In the genomic region with DNA sequence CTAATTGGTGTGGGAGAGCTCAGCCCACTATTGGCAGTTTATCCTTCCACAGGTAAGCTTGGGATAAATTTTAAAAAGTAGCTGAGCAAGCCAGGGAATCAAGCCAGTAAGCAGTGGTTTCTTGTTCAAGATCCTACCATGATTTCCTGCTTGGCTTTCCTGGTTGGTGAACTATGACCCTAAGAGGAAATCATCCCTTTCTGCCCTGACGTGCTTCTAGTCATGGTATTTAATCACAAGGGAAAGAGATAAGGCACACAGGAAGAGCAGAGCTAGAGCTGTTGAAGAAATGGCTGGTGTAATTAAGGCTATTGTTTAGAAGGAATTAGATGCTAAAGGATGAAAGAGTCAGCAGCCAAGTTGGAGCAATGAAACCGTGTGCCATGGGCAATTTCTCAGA, we compare ENCODE assay signal across 15 mouse cellular contexts.
A peak's percentile ranks its signal among the peaks of the same experiment; 100 is the strongest.
DNase-seq lines count a peak whose midpoint lies in the region; ATAC-seq lines count a peak whose summit lies in the region.
"Had no signal": no experiment of that assay in that cellular context is flagged by ENCODE, and none has a peak within 500 bp of the region (broad histone marks: within the 10 kb centered on the region; RNA-seq: fewer than 3 reads in every experiment).

No protein-coding gene starts in this region.

- no peak overlapping the region for H3K4me2 ChIP-seq in heart, embryonic 12.5 days
- no peak overlapping the region for H3K4me2 ChIP-seq in limb, embryonic 15.5 days
- no peak overlapping the region for H3K4me2 ChIP-seq in kidney, embryonic 16.5 days (replicated peaks; ENCODE audit: low read depth, low read length)
- H3K4me2 ChIP-seq: forebrain, embryonic 12.5 days; midbrain, embryonic 15.5 days had no signal

- H3K36me3 ChIP-seq in heart, embryonic 12.5 days, result no peaks in the 10 kb centered on the region
- H3K36me3 ChIP-seq in limb, embryonic 15.5 days, result no peaks in the 10 kb centered on the region
- H3K36me3 ChIP-seq in limb, embryonic 10.5 days, result no peaks in the 10 kb centered on the region
- no peaks in the 10 kb centered on the region for H3K36me3 ChIP-seq in kidney, embryonic 16.5 days (ENCODE audit: insufficient read depth, low read length)
- H3K36me3 ChIP-seq: forebrain, embryonic 12.5 days; midbrain, embryonic 15.5 days had no signal

- no peak overlapping the region for H3K27ac ChIP-seq in heart, embryonic 12.5 days (ENCODE audit: poor library complexity, severe bottlenecking)
- H3K27ac ChIP-seq in limb, embryonic 15.5 days, result 0 out of 2 replicates have a peak overlapping the region, but pooled peaks have one; percentile 11
- no peak overlapping the region for H3K27ac ChIP-seq in limb, embryonic 10.5 days
- H3K27ac ChIP-seq in kidney, embryonic 16.5 days (ENCODE audit: low read length), result 0 out of 2 replicates have a peak overlapping the region, but pooled peaks have one; percentile 29
- H3K27ac ChIP-seq: forebrain, embryonic 12.5 days; hindbrain, postnatal 0 days; liver, embryonic 14.5 days; midbrain, embryonic 15.5 days had no signal

- DNase-seq in adrenal gland, adult 2 months, result peak; percentile 19
- no peak for DNase-seq in adrenal gland, postnatal 14 days
- no peak for DNase-seq in heart, postnatal 36 days
- no peak for DNase-seq in limb, embryonic 10.5 days (ENCODE audit: low spot score)
- DNase-seq in layer of hippocampus, adult 9-10 months (ENCODE audit: low spot score), result no peak
- DNase-seq: cerebellum, adult 9-11 months; thymus, postnatal 36 days had no signal

- ATAC-seq in heart, embryonic 12.5 days (ENCODE audit: insufficient number of reproducible peaks, low FRiP score), result peak; percentile 45; the same call in 1 of the 2 replicates
- no peak for ATAC-seq in limb, embryonic 15.5 days (ENCODE audit: insufficient number of reproducible peaks, low FRiP score, low TSS enrichment, low read depth)
- no peak for ATAC-seq in kidney, embryonic 16.5 days (ENCODE audit: low FRiP score, low TSS enrichment)
- ATAC-seq: hindbrain, postnatal 0 days; midbrain, embryonic 15.5 days had no signal

- H3K9me3 ChIP-seq in heart, embryonic 12.5 days (replicated peaks), result no peaks in the 10 kb centered on the region
- H3K9me3 ChIP-seq in limb, embryonic 15.5 days, result no peaks in the 10 kb centered on the region
- no peaks in the 10 kb centered on the region for H3K9me3 ChIP-seq in limb, embryonic 10.5 days (replicated peaks)
- no peaks in the 10 kb centered on the region for H3K9me3 ChIP-seq in kidney, embryonic 16.5 days (ENCODE audit: low read length)
- H3K9me3 ChIP-seq: forebrain, embryonic 12.5 days; midbrain, embryonic 15.5 days had no signal

- no peaks in the 10 kb centered on the region for H3K27me3 ChIP-seq in heart, embryonic 12.5 days (replicated peaks)
- no peaks in the 10 kb centered on the region for H3K27me3 ChIP-seq in limb, embryonic 15.5 days
- H3K27me3 ChIP-seq in limb, embryonic 10.5 days (ENCODE audit: low read depth, poor library complexity, severe bottlenecking), result no peaks in the 10 kb centered on the region
- H3K27me3 ChIP-seq in kidney, embryonic 16.5 days (ENCODE audit: insufficient read depth, low read length), result no peaks in the 10 kb centered on the region
- H3K27me3 ChIP-seq: CH12.LX; forebrain, embryonic 12.5 days; midbrain, embryonic 15.5 days had no signal

- 23% methylated on average over 2 of the region's 2 CpGs for whole genome bisulfite sequencing in heart, embryonic 12.5 days
- 39% methylated on average over 2 of the region's 2 CpGs for WGBS in limb, embryonic 15.5 days
- WGBS in limb, embryonic 10.5 days, result 28% methylated on average over 2 of the region's 2 CpGs
- 7% methylated on average over 2 of the region's 2 CpGs for WGBS in kidney, embryonic 16.5 days

- intact Hi-C loops in heart, postnatal 36 days (cut with DNase I), result loop anchor here (5.0 kb wide), 1 partner anchor 49 kb away; no protein-coding TSS in a partner anchor

- H3K9ac ChIP-seq in heart, embryonic 12.5 days, result no peak overlapping the region
- H3K9ac ChIP-seq in limb, embryonic 15.5 days, result no peak overlapping the region
- H3K9ac ChIP-seq in kidney, embryonic 16.5 days (replicated peaks; ENCODE audit: low read length), result no peak overlapping the region
- H3K9ac ChIP-seq: forebrain, embryonic 12.5 days; liver, embryonic 14.5 days; midbrain, embryonic 15.5 days had no signal

- peaks cover 11% of the 10 kb centered on the region for H3K4me1 ChIP-seq in heart, embryonic 12.5 days (replicated peaks)
- no peaks in the 10 kb centered on the region for H3K4me1 ChIP-seq in limb, embryonic 15.5 days
- peaks cover 10% of the 10 kb centered on the region; the same call in 1 of the 2 replicates for H3K4me1 ChIP-seq in limb, embryonic 10.5 days
- H3K4me1 ChIP-seq in kidney, embryonic 16.5 days (ENCODE audit: insufficient read depth, low read length), result peaks cover 4% of the 10 kb centered on the region; the same call in 1 of the 2 replicates
- H3K4me1 ChIP-seq: forebrain, embryonic 12.5 days had no signal

- H3K4me3 ChIP-seq in heart, embryonic 12.5 days, result no peak overlapping the region
- H3K4me3 ChIP-seq in limb, embryonic 15.5 days, result no peak overlapping the region
- no peak overlapping the region for H3K4me3 ChIP-seq in limb, embryonic 10.5 days
- H3K4me3 ChIP-seq in kidney, embryonic 16.5 days (ENCODE audit: low read length), result no peak overlapping the region
- H3K4me3 ChIP-seq: forebrain, embryonic 12.5 days; midbrain, embryonic 15.5 days had no signal

Comparison
In these comparisons a context has a peak if more than half of its experiments do, and no peak if none do; other contexts are left out.
1. H3K27ac ChIP-seq: peak in limb, embryonic 15.5 days (single experiment) and kidney, embryonic 16.5 days (single experiment); none in heart, embryonic 12.5 days (single experiment) and limb, embryonic 10.5 days (single experiment).